Mouse (Mus musculus) limb, embryonic 14.5 days (tissue): ENCODE data around the gene Prex1. TPM values are rescaled to one million over a fixed set of nuclear protein-coding genes. Genes with fewer than 3 reads are reported as not detected.

Experiments
- ATAC-seq: fragments of 200-750 bp; cut with Nextera tagmentation; 2 replicates; pipeline ENCODE4 v1.8.0; 2017; ENCODE audit warnings: low read depth, moderate number of reproducible peaks, moderate TSS enrichment; ENCODE audit not compliant: low FRiP score
- DNase-seq: peaks from one replicate; pipeline ENCODE4 v3.0.0-alpha.2; 2015; ENCODE audit warnings: low spot score
- H3K27ac ChIP-seq: fragments of 300-500 bp; sonication (generic); replicated peaks from 2 replicates; pipeline ENCODE4 v1.5.1; 2014; ENCODE audit warnings: low read depth, mild to moderate bottlenecking, low read length, moderate library complexity, mixed read lengths
- H3K27me3 ChIP-seq: fragments of 300-500 bp; sonication (generic); 2 replicates; pipeline ENCODE4 v1.6.1; 2014; ENCODE audit warnings: low read length, mixed read lengths; ENCODE audit not compliant: control insufficient read depth, insufficient read depth
- H3K36me3 ChIP-seq: fragments of 300-500 bp; sonication (generic); 2 replicates; pipeline ENCODE4 v1.6.1; 2014; ENCODE audit warnings: mild to moderate bottlenecking, low read length, moderate library complexity, mixed read lengths; ENCODE audit not compliant: control insufficient read depth, insufficient read depth
- H3K4me1 ChIP-seq: fragments of 300-500 bp; sonication (generic); 2 replicates; pipeline ENCODE4 v1.6.1; 2014; ENCODE audit warnings: antibody characterized with exemption, low read length, mixed read lengths; ENCODE audit not compliant: control insufficient read depth, insufficient read depth
- H3K4me2 ChIP-seq: fragments of 300-500 bp; sonication (generic); replicated peaks from 2 replicates; pipeline ENCODE4 v1.6.1; 2014; ENCODE audit warnings: low read depth, mild to moderate bottlenecking, low read length, moderate library complexity; ENCODE audit not compliant: severe bottlenecking
- H3K4me3 ChIP-seq: fragments of 300-500 bp; sonication (generic); replicated peaks from 2 replicates; pipeline ENCODE4 v1.5.1; 2014; ENCODE audit warnings: low read length
- H3K9ac ChIP-seq: fragments of 300-500 bp; sonication (generic); 2 replicates; pipeline ENCODE4 v1.6.1; 2014; ENCODE audit warnings: mild to moderate bottlenecking, low read depth, low read length, moderate library complexity; ENCODE audit not compliant: severe bottlenecking
- H3K9me3 ChIP-seq: fragments of 300-500 bp; sonication (generic); 2 replicates; pipeline ENCODE4 v1.6.1; 2016; ENCODE audit warnings: low read length; ENCODE audit not compliant: control insufficient read depth
- POLR2A ChIP-seq: fragments of 200-500 bp; IDR thresholded peaks from 2 replicates; pipeline ENCODE4 v1.8.0; 2012; ENCODE audit warnings: inconsistent platforms, mild to moderate bottlenecking, moderate library complexity, borderline replicate concordance; ENCODE audit not compliant: insufficient read depth, insufficient read length; ENCODE audit errors: extremely low read depth
- whole genome bisulfite sequencing: fragments of 180-500 bp; shearing (Covaris S2); extraction: QIAGEN DNeasy Blood & Tissue Kit; methylation state at CpG from one replicate; pipeline ENCODE4 v1.1.7; 2014; 5-methylcytosine and 5-hydroxymethylcytosine counted together
- polyA plus RNA-seq, 2 experiments: library from polyadenylated mRNA; depleted of rRNA in 1 of 2; stranded (reverse) in 1 of 2; unstranded in 1 of 2; fragments of >200 nt; fragmentation: Nextera tagmentation in 1 of 2; extraction: Ambion mirVana in 1 of 2; gene quantifications; 2 replicates each; pipeline versions ENCODE4 v1.2.1 to v1.2.3; 2012 to 2014

Prex1 gene
- polyA plus RNA-seq, 2 experiments = 20.1 to 27.9 TPM

GRCm38 (mm10) chr2:166661971-166662370, 51.7 kb downstream of the Prex1 start:
- no peak for TF ChIP-seq POLR2A
- Histone ChIP-seq H3K4me2 (no peak overlapping the region), H3K27me3 (no peaks in the 10 kb centered on the region), H3K4me1 (peaks cover 15% of the 10 kb centered on the region), H3K9me3 (no peaks in the 10 kb centered on the region), H3K27ac (0 out of 2 replicates have a peak overlapping the region, but pooled peaks have one; percentile 3), H3K9ac (no peak overlapping the region), H3K36me3 (no peaks in the 10 kb centered on the region), H3K4me3 (no peak overlapping the region)
- no peak for ATAC-seq
- no peak for DNase-seq
- 55% methylated on average over 3 of the region's 3 CpGs for WGBS

- Histone ChIP-seq H3K27me3 (no peaks in the 10 kb centered on the region), H3K27ac (0 out of 2 replicates have a peak overlapping the region, but pooled peaks have one; percentile 3)
Observed at GRCm38 (mm10) chr2:166661498-166661897, 52.1 kb downstream of the Prex1 start.

GRCm38 (mm10) chr2:166658380-166658779, 55.3 kb downstream of the Prex1 start:
- Histone ChIP-seq H3K9me3 (no peaks in the 10 kb centered on the region), H3K4me3 (no peak overlapping the region), H3K9ac (no peak overlapping the region), H3K4me1 (peaks cover 16% of the 10 kb centered on the region), H3K27ac (no peak overlapping the region), H3K36me3 (no peaks in the 10 kb centered on the region), H3K27me3 (no peaks in the 10 kb centered on the region), H3K4me2 (no peak overlapping the region)
- 73% methylated on average over 3 of the region's 3 CpGs for WGBS
- DNase-seq = no peak
- no peak for TF ChIP-seq POLR2A
- no peak for ATAC-seq

More at GRCm38 (mm10) chr2:166661498-166661897, 52.1 kb downstream of the Prex1 start:
- 68% methylated on average over 12 of the region's 12 CpGs for WGBS
- H3K4me3 ChIP-seq = no peak overlapping the region
- no peak overlapping the region for H3K9ac ChIP-seq
- ATAC-seq = no peak
- DNase-seq = no peak
- H3K36me3 ChIP-seq = no peaks in the 10 kb centered on the region
- peaks cover 14% of the 10 kb centered on the region for H3K4me1 ChIP-seq
- no peak overlapping the region for H3K4me2 ChIP-seq
- no peaks in the 10 kb centered on the region for H3K9me3 ChIP-seq
- no peak for TF ChIP-seq POLR2A

- Histone ChIP-seq H3K4me3 (no peak overlapping the region), H3K4me2 (no peak overlapping the region), H3K36me3 (no peaks in the 10 kb centered on the region), H3K27me3 (no peaks in the 10 kb centered on the region), H3K4me1 (peaks cover 8% of the 10 kb centered on the region), H3K9ac (no peak overlapping the region), H3K27ac (peak overlapping the region; percentile 33; the same call in 1 of the 2 replicates), H3K9me3 (no peaks in the 10 kb centered on the region)
- 60% methylated on average over 10 of the region's 10 CpGs for WGBS
- ATAC-seq (no peak), DNase-seq (no peak)
- no peak for TF ChIP-seq POLR2A
Observed at GRCm38 (mm10) chr2:166657451-166658011, 56.1 kb downstream of the Prex1 start.

- DNase-seq (no peak), ATAC-seq (no peak)
- Histone ChIP-seq H3K27ac (no peak overlapping the region), H3K4me1 (peaks cover 6% of the 10 kb centered on the region; the same call in 1 of the 2 replicates), H3K36me3 (no peaks in the 10 kb centered on the region), H3K27me3 (no peaks in the 10 kb centered on the region), H3K4me2 (no peak overlapping the region), H3K9ac (no peak overlapping the region), H3K9me3 (no peaks in the 10 kb centered on the region), H3K4me3 (no peak overlapping the region)
- TF ChIP-seq POLR2A = no peak
- WGBS = 69% methylated on average over 4 of the region's 4 CpGs
Observed at GRCm38 (mm10) chr2:166656630-166657029, 57.0 kb downstream of the Prex1 start.
